Mouse (Mus musculus) cerebellum, postnatal 10 days (tissue): Measurements from ENCODE around the gene 1700006A11Rik.
"Not testable (repeated sequence)": the region's sequence is repeated elsewhere in the genome, so short reads cannot be mapped to it uniquely, and the experiment has no call there.

Experiments used
- DNase-seq, 2 experiments: peaks; one replicate each; pipeline ENCODE4 v3.0.0; 2021; ENCODE audit warnings: mixed read lengths in 2 of 2

Gene 1700006A11Rik

GRCm38 (mm10) chr3:124425940-124426339, at the start of gene 1700006A11Rik:
1700006A11Rik (minus strand) TSS chr3:124426040.
- no peak for DNase-seq

DNA sequence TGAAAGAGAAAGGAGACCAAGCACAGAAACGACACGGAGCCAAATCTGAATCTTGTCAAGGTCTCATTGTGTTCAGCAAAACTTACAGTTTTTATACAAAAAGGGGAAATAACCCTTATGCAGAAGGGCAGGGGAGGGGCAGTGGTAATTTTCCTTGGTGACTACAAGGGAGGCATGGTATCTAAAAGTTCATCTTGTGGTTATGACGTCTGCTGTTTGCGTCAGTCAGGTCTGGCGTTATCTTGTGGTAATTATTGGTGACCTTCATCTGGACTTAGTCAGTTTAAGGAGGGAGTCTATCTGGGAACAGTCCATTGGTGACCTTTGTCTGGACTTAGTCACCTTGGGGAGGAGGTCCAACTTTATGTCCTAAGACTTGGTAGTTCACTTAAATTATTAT, 48.5 kb upstream of the 1700006A11Rik start:
- DNase-seq: not testable (repeated sequence)

GRCm38 (mm10) chr3:124466102-124466730, 40.4 kb upstream of the 1700006A11Rik start:
- peak; percentile 30 to 36 for DNase-seq

GRCm38 (mm10) chr3:124392201-124392600, 33.6 kb downstream of the 1700006A11Rik start:
- DNase-seq: peak; percentile 80 to 86

- peak; percentile 50 to 64 for DNase-seq
Measured at GRCm38 (mm10) chr3:124390101-124390500, 35.7 kb downstream of the 1700006A11Rik start.

DNA sequence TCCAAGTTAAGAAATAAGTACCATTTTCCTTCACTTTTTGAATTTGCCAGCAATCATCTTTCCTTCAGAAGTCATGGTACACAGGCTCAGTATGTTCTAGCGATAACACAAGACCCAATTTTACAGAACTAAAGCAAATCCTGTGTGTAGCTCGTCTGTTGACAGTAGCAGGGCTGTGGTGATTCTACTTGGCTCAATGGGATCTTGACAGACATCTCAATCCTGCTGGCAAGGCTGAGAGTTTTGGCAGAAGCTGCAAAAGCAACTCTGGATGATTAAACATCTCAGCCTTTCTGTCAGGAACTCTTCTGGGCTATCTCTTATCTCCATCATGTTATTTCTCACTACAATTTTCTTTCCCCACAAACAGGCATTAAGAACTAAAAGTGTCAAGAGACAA, 36.2 kb downstream of the 1700006A11Rik start:
- DNase-seq: peak; percentile 85 to 86

GRCm38 (mm10) chr3:124385377-124385776, 40.5 kb downstream of the 1700006A11Rik start:
- DNase-seq: not testable (repeated sequence)

- peak in 1 of 2 experiments; percentile 8 for DNase-seq
Measured at GRCm38 (mm10) chr3:124372031-124372430, 53.8 kb downstream of the 1700006A11Rik start.

- no peak for DNase-seq
Measured at GRCm38 (mm10) chr3:124357533-124357932, 68.3 kb downstream of the 1700006A11Rik start.
